Mouse (Mus musculus) lung, embryonic 16.5 days (tissue): Measurements from ENCODE around the gene Cbx1. TPM values are rescaled to one million over a fixed set of nuclear protein-coding genes. Genes with fewer than 3 reads are reported as not detected.
"Not testable (repeated sequence)": the region's sequence is repeated elsewhere in the genome, so short reads cannot be mapped to it uniquely, and the experiment has no call there.

ENCODE experiments used
- ATAC-seq: fragments of 200-750 bp; cut with Nextera tagmentation; 2 replicates; pipeline ENCODE4 v1.8.0; 2017; ENCODE audit warnings: low read depth, mild to moderate bottlenecking, moderate library complexity
- H3K27ac ChIP-seq: fragments of 300-500 bp; sonication (generic); 2 replicates; pipeline ENCODE4 v1.5.1; 2014; ENCODE audit warnings: mild to moderate bottlenecking, control low read depth, low read length
- H3K27me3 ChIP-seq: fragments of 300-500 bp; sonication (generic); 2 replicates; pipeline ENCODE4 v1.6.1; 2014; ENCODE audit warnings: low read depth, low read length, mixed read lengths; ENCODE audit not compliant: control insufficient read depth, insufficient read depth
- H3K36me3 ChIP-seq: fragments of 300-500 bp; sonication (generic); 2 replicates; pipeline ENCODE4 v1.6.1; 2014; ENCODE audit warnings: low read length; ENCODE audit not compliant: control insufficient read depth, insufficient read depth
- H3K4me1 ChIP-seq: fragments of 300-500 bp; sonication (generic); replicated peaks from 2 replicates; pipeline ENCODE4 v1.6.1; 2014; ENCODE audit warnings: low read length, mixed read lengths; ENCODE audit not compliant: control insufficient read depth, insufficient read depth
- H3K4me2 ChIP-seq: fragments of 300-500 bp; sonication (generic); 2 replicates; pipeline ENCODE4 v1.6.1; 2014; ENCODE audit warnings: low read depth, low read length, control low read depth
- H3K4me3 ChIP-seq: fragments of 300-500 bp; sonication (generic); 2 replicates; pipeline ENCODE4 v1.5.1; 2014; ENCODE audit warnings: mild to moderate bottlenecking, low read length, control low read depth
- H3K9ac ChIP-seq: fragments of 300-500 bp; sonication (generic); 2 replicates; pipeline ENCODE4 v1.6.1; 2014; ENCODE audit warnings: low read length, control low read depth
- H3K9me3 ChIP-seq: fragments of 300-500 bp; sonication (generic); 2 replicates; pipeline ENCODE4 v1.6.1; 2016; ENCODE audit warnings: low read length; ENCODE audit not compliant: control insufficient read depth
- WGBS: fragments of 180-500 bp; shearing (Covaris S2); extraction: QIAGEN DNeasy Blood & Tissue Kit; methylation state at CpG from one replicate; pipeline ENCODE4 v1.1.7; 2014; 5-methylcytosine and 5-hydroxymethylcytosine counted together
- polyA plus RNA-seq: library from polyadenylated mRNA; unstranded; fragments of >200 nt; fragmentation: Nextera tagmentation; extraction: Ambion mirVana; gene quantifications from 2 replicates; pipeline ENCODE4 v1.2.1, GENCODE M21; 2015

Gene Cbx1
- polyA plus RNA-seq, 1 experiment from 2014 or later, result 100 TPM

DNA sequence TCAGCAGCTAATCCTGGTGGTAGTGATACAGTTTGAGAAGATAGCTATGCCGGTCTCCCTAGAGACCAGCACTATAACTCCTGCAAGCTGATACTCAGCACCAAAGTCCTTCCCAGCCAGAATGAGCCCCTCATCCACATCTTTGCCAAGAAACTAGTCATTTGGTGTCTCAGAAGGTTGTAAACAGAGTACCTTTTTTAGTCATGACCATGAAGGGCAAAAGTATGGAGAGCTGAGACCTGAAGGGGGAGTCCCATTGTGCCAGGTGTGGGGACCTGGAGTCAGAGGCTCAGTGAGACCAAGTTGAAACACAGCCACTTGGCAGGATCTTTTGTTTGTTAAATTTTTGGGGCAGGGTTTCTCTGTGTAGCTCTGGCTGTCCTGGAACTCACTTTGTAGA lies 45.2 kb downstream of the Cbx1 start:
- Histone ChIP-seq H3K9me3 (no peaks in the 10 kb centered on the region), H3K4me3 (no peak overlapping the region), H3K27ac (no peak overlapping the region), H3K36me3 (no peaks in the 10 kb centered on the region), H3K27me3 (no peaks in the 10 kb centered on the region), H3K9ac (no peak overlapping the region), H3K4me1 (peaks cover 4% of the 10 kb centered on the region), H3K4me2 (no peak overlapping the region)
- no peak for ATAC-seq
- 92% methylated on average over 1 of the region's 1 CpGs for WGBS

DNA sequence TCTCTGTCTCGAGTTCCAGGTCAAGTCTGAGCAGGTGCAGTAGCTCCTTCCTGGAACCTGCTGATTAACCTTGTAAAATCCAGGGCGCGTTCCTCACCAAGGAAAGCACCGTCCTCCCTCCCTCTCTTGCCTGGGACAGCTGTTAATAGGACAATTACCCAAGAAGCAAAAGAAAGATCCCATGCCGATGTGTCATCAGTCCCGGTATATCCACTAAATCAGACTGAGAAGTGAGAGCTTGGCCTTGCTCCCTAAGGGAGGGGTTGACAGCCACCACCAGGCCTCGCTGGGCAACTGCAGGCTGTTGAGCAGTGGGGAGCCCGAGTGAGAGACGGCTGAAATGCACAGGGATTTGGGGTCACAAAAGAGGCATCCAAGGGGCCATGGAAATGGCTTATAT lies 48.4 kb downstream of the Cbx1 start:
- H3K4me1 ChIP-seq, result no peaks in the 10 kb centered on the region
- ATAC-seq, result no peak
- no peaks in the 10 kb centered on the region for H3K27me3 ChIP-seq
- H3K36me3 ChIP-seq, result no peaks in the 10 kb centered on the region
- H3K4me2 ChIP-seq, result no peak overlapping the region
- no peak overlapping the region for H3K9ac ChIP-seq
- no peak overlapping the region for H3K4me3 ChIP-seq
- H3K27ac ChIP-seq, result no peak overlapping the region
- H3K9me3 ChIP-seq, result no peaks in the 10 kb centered on the region
- 30% methylated on average over 9 of the region's 9 CpGs for WGBS

DNA sequence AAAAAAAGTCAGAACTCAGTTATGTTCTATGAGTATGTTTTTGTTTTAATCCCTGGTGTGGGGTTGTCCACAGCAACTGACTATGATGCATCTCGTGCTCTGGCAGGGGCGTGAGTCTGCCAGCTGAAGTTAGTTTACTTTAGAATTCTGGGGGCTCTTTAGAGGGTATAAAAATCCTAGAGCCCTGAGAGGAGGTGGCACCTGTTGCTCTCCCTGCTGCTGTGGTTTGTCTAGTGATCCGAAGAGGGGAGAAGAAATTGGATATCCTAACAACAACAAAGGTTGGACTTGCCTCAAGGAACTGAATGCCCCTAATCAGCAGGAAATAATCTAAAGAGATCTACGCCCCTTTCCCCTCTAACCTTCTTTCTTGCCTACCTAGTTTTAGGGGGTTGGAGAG lies 49.4 kb downstream of the Cbx1 start:
- no peak overlapping the region for H3K9ac ChIP-seq
- no peaks in the 10 kb centered on the region for H3K36me3 ChIP-seq
- H3K4me2 ChIP-seq, result no peak overlapping the region
- no peak for ATAC-seq
- H3K27me3 ChIP-seq, result no peaks in the 10 kb centered on the region
- H3K9me3 ChIP-seq, result no peaks in the 10 kb centered on the region
- no peaks in the 10 kb centered on the region for H3K4me1 ChIP-seq
- no peak overlapping the region for H3K4me3 ChIP-seq
- WGBS, result 41% methylated on average over 4 of the region's 4 CpGs
- no peak overlapping the region for H3K27ac ChIP-seq

DNA sequence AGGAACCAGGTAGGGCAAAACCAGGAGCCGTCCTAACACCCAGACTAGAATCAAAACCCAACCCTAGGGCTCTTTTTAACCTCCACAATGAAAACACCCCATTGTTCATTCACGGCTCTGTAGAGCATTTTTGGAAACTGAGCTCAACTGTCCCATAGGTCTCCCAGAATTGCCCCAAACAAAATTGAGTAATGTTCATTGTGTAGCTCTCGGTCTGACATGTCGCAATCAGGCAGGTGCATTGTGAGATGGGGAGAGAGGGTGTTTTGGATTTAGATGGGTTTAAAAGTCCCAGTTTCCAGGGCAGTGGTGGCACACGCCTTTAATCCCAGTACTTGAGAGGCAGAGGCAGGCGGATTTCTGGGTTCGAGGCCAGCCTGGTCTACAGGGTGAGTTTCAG lies 50.5 kb downstream of the Cbx1 start:
- WGBS, result 70% methylated on average over 7 of the region's 7 CpGs
- H3K9ac ChIP-seq, result no peak overlapping the region
- no peak for ATAC-seq

DNA sequence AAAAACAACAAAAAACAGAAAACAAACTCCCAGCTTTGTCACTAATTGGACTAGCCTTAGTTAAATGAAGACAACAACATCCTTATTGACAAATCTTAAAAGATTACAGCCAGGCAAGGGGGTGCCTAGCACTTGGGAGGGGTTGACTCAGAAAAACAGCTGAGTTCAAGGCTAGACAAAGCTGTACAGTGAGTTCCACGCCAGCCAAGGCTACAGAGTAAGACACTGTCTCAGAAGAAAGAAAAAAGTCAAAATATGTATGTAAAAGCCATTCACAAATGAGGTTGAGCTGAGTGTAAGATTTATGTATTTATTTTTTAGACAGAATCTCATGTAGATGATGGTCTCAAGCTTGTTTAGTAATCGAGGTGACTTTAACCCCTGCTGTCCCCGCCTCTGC lies 51.0 kb downstream of the Cbx1 start:
- 64% methylated on average over 3 of the region's 3 CpGs for WGBS

More for the DNA sequence above, 50.5 kb downstream of the Cbx1 start:
- no peaks in the 10 kb centered on the region for H3K9me3 ChIP-seq
- H3K4me1 ChIP-seq, result no peaks in the 10 kb centered on the region
- no peaks in the 10 kb centered on the region for H3K36me3 ChIP-seq
- H3K27ac ChIP-seq, result no peak overlapping the region
- no peak overlapping the region for H3K4me3 ChIP-seq
- no peak overlapping the region for H3K4me2 ChIP-seq
- H3K27me3 ChIP-seq, result no peaks in the 10 kb centered on the region

DNA sequence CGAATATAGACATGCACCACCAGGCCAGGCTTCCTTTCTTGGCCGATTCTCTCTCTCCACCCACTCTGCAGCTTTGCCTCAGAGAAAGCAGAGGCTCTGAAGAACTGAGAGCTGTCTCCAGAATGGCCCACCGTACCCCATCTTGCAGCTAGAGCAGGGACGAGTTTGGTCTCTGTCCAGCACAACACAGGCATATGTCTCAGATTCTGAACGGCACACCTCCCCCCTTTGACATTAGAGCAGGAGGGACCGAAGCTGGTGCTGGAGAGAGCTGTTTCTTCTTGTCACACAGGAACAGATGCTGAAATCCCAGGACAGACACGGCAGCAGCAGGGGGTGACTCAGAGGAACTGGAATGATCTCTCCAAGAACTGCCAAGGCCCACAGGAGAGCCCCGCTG lies 51.4 kb downstream of the Cbx1 start:
- ATAC-seq, result no peak
- H3K27ac ChIP-seq, result no peak overlapping the region
- no peak overlapping the region for H3K9ac ChIP-seq
- H3K4me2 ChIP-seq, result no peak overlapping the region
- H3K27me3 ChIP-seq, result no peaks in the 10 kb centered on the region
- no peaks in the 10 kb centered on the region for H3K4me1 ChIP-seq
- H3K4me3 ChIP-seq, result no peak overlapping the region
- WGBS, result 28% methylated on average over 8 of the region's 8 CpGs
- H3K36me3 ChIP-seq, result no peaks in the 10 kb centered on the region
- H3K9me3 ChIP-seq, result no peaks in the 10 kb centered on the region

More for the DNA sequence above, 51.0 kb downstream of the Cbx1 start:
- H3K4me3 ChIP-seq, result no peak overlapping the region
- H3K36me3 ChIP-seq, result no peaks in the 10 kb centered on the region
- H3K9ac ChIP-seq, result no peak overlapping the region
- no peaks in the 10 kb centered on the region for H3K9me3 ChIP-seq
- ATAC-seq, result no peak
- no peaks in the 10 kb centered on the region for H3K4me1 ChIP-seq
- H3K27ac ChIP-seq, result no peak overlapping the region
- no peaks in the 10 kb centered on the region for H3K27me3 ChIP-seq
- no peak overlapping the region for H3K4me2 ChIP-seq

DNA sequence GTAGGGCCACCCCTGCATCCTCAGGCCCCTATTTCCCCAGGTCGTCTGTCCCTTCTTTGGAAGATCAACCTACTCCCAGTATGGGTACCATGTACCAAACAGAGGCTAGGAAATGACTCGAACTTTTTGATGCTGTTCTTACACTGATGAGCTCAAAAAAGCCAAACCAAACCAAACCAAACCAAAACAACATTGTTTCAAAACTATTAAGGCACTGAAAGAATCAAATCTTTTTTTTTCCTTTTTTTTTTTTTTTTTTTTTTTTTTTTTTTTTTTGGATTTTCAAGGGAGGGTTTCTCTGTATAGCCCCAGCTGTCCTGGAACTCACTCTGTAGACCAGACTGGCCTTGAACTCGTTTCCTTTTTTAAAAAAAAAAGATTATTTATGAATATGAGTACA lies 54.7 kb downstream of the Cbx1 start:
- Histone ChIP-seq H3K9me3 (no peaks in the 10 kb centered on the region), H3K4me3 (no peak overlapping the region), H3K27ac (no peak overlapping the region), H3K9ac (no peak overlapping the region), H3K4me2 (no peak overlapping the region), H3K27me3 (no peaks in the 10 kb centered on the region), H3K36me3 (no peaks in the 10 kb centered on the region), H3K4me1 (no peaks in the 10 kb centered on the region)
- ATAC-seq, result no peak
- 50% methylated on average over 3 of the region's 3 CpGs for WGBS

DNA sequence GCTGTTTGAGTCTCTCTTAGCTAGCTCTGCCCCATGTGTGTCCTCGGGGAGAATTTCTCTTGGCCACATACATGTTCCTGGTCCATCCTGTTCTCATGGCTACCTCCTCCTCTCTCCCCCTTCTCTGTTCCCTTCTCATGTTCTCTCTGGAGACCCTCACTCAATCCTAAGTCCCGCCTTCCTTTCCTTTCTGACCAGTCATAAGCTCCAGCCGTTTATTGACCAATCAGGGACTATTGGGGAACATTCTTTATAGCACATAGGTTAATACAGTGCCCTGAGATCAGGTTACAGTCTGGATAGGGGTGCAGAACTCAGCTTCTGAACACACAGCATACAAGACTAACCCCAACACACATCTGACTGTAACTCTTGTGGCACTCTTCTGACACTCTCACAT lies 58.3 kb downstream of the Cbx1 start:
- Histone ChIP-seq H3K36me3 (no peaks in the 10 kb centered on the region), H3K4me2 (no peak overlapping the region), H3K27me3 (no peaks in the 10 kb centered on the region), H3K4me1 (peaks cover 10% of the 10 kb centered on the region), H3K4me3 (no peak overlapping the region), H3K9me3 (no peaks in the 10 kb centered on the region), H3K27ac (no peak overlapping the region), H3K9ac (no peak overlapping the region)
- ATAC-seq, result no peak
- 36% methylated on average over 3 of the region's 3 CpGs for WGBS

DNA sequence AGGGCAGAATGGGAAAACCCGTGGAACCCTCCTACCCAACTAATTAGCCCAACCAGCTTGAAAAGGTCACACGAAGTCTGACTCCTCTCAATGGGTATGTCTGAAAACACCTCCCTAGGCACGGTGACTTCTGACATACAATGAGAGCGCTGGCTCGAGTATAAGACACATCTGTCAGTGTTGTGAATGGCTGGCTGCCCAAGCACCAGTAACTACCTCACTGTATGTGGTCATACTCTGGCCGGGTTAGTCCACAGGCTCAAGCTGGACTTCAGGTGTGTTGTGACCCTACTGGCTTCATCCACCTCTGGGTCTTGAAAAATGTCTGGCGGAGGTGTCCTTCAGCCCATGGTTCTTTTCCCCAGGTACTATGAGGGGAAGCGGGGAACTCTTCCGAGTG lies 59.8 kb downstream of the Cbx1 start:
- Histone ChIP-seq H3K27ac (no peak overlapping the region), H3K9me3 (no peaks in the 10 kb centered on the region), H3K4me1 (peaks cover 10% of the 10 kb centered on the region), H3K27me3 (no peaks in the 10 kb centered on the region), H3K4me3 (no peak overlapping the region), H3K9ac (no peak overlapping the region), H3K4me2 (no peak overlapping the region), H3K36me3 (0 out of 2 replicates have a peak, but pooled peaks cover 2% of the 10 kb centered on the region)
- no peak for ATAC-seq
- 62% methylated on average over 9 of the region's 9 CpGs for WGBS

DNA sequence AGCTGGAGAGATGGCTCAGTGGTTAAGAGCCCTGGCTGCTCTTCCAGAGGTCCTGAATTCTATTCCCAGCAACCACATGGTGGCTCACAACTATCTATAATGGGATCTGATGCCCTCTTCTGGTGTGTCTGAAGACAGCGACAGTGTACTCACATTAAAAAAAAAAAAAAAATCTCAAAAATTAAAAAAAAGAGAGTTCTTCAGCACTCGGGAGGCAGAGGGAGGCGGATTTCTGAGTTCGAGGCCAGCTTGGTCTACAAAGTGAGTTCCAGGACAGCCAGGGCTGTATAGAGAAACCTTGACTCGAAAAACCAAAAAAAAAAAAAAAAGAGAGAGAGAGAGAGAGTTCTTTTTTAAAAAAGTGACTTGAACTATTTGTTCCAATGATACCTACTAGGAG lies 60.2 kb downstream of the Cbx1 start:
- not testable (repeated sequence) for H3K27ac ChIP-seq
- H3K9ac ChIP-seq, result peak overlapping the region; percentile 75; the same call in 1 of the 2 replicates
- 62% methylated on average over 5 of the region's 5 CpGs for WGBS

More for the DNA sequence above, 60.2 kb downstream of the Cbx1 start:
- Histone ChIP-seq H3K4me3 (peak overlapping the region; percentile 61), H3K4me2 (peak overlapping the region; percentile 83), H3K4me1 (peaks cover 10% of the 10 kb centered on the region)
- not testable (repeated sequence) for ATAC-seq, H3K9me3 ChIP-seq, H3K27me3 ChIP-seq, H3K36me3 ChIP-seq
